Mouse (Mus musculus) brain, embryonic 18.5 days (tissue): ENCODE measurements at regions not wholly inside any gene's neighbourhood (a gene's known extent, or its start where the extent isn't known, plus 50 kb on each side); places are given as distances from the start of the nearest gene placed in this dataset.

ENCODE experiments used
- DNase-seq: peaks from one replicate; pipeline ENCODE4 v3.0.0-alpha.2; 2012; ENCODE audit warnings: low read depth, low spot score

- no peak for DNase-seq
Measured at GRCm38 (mm10) chr9:62220451-62220850, 61.6 kb downstream of the Spesp1 start.

GRCm38 (mm10) chr9:62215151-62215859, 66.7 kb downstream of the Spesp1 start:
- DNase-seq = no peak

GRCm38 (mm10) chr9:62214546-62214945, 67.5 kb downstream of the Spesp1 start:
- no peak for DNase-seq

GRCm38 (mm10) chr9:62212615-62213014, 69.4 kb downstream of the Spesp1 start:
- DNase-seq = no peak

- no peak for DNase-seq
Measured at GRCm38 (mm10) chr9:62210815-62211214, 71.2 kb downstream of the Spesp1 start.

- no peak for DNase-seq
Measured at GRCm38 (mm10) chr9:62208436-62208835, 73.6 kb downstream of the Spesp1 start.

GRCm38 (mm10) chr9:62205264-62205663, 76.7 kb downstream of the Spesp1 start:
- DNase-seq = no peak

GRCm38 (mm10) chr9:62203556-62203955, 78.5 kb downstream of the Spesp1 start:
- no peak for DNase-seq

GRCm38 (mm10) chr9:62202331-62202730, 79.7 kb downstream of the Spesp1 start:
- DNase-seq = no peak

GRCm38 (mm10) chr9:62197486-62197885, 75.0 kb upstream of the Glce start:
- DNase-seq = no peak

- DNase-seq = no peak
Measured at GRCm38 (mm10) chr9:62192424-62192892, 70.0 kb upstream of the Glce start.

- no peak for DNase-seq
Measured at GRCm38 (mm10) chr9:62190474-62190873, 68.0 kb upstream of the Glce start.

GRCm38 (mm10) chr9:62188835-62189234, 66.4 kb upstream of the Glce start:
- DNase-seq = no peak

GRCm38 (mm10) chr9:62188379-62188778, 65.9 kb upstream of the Glce start:
- no peak for DNase-seq

- DNase-seq = no peak
Measured at GRCm38 (mm10) chr9:62186886-62187285, 64.4 kb upstream of the Glce start.

GRCm38 (mm10) chr9:62185516-62186280, 63.2 kb upstream of the Glce start:
- no peak for DNase-seq

- peak; percentile 63 for DNase-seq
Measured at GRCm38 (mm10) chr9:62181182-62181830, 58.9 kb upstream of the Glce start.

GRCm38 (mm10) chr9:62180456-62181181, 58.2 kb upstream of the Glce start:
- no peak for DNase-seq

- DNase-seq = no peak
Measured at GRCm38 (mm10) chr9:62174651-62175050, 52.2 kb upstream of the Glce start.
